Mouse (Mus musculus): ENCODE results near the gene Amotl2. TPM values are rescaled to one million over a fixed set of nuclear protein-coding genes. Genes with fewer than 3 reads are reported as not detected.

Gene Amotl2
- polyA plus RNA-seq (2012; rRNA removed): 23.1 and 24.4 TPM in 2 replicates

DNA sequence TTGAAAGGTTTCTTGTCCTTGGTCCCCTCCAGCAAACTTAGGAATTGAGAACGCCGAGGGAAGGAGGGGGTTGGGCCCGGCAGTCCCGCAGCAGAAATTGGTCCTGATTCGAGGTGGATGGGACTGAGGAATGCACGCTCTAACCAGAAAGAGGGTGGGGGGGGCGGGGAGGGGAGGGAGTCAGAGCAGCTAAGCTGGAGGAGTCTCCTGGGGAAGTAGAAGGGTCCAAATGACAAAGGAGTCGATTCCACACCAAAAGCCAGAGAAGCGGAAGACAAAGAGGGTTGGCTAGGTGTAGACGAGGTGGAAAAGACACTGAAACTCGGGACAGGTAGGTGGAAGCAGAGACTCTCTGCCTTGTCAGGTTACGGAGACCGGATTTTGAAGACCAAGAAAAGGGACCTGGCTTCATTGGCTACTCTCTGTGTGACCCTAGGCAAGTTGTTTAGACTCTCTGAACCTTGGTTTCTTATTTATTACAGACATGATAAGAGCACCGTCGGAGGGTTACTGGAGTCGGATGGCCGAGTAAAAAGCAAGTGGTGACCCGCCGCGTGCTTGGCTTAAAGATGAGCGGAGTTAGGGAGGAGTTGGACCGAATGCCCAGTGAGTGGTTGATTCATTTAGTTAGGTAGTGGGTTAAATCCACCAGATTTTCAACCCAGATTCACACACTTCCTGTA, at the start of gene Amotl2:
Gene Amotl2 (plus strand): TSS at position 192 of the 683 bp plus-strand sequence.
- no peak for DNase-seq
- no peaks in the 10 kb centered on the region for H3K27me3 ChIP-seq (ENCODE audit: control insufficient read depth, insufficient read depth, low read length)
- peaks cover 16% of the 10 kb centered on the region for H3K4me1 ChIP-seq (ENCODE audit: control insufficient read depth, insufficient read depth, low read length)
- TF ChIP-seq CTCF (IDR thresholded peaks at IDR 0.05; ENCODE audit: borderline replicate concordance, insufficient read depth, low read depth, low read length): no peak
- no peak for TF ChIP-seq POLR2A (IDR thresholded peaks at IDR 0.05; ENCODE audit: borderline replicate concordance, insufficient read depth, low read length)
- 43% methylated on average over 22 of the region's 22 CpGs for WGBS
- H3K27ac ChIP-seq (ENCODE audit: insufficient read depth, low read length): peak within 1 kb of the TSS; percentile 92; the same call in 1 of the 2 replicates
- H3K4me3 ChIP-seq (replicated peaks; ENCODE audit: insufficient read depth, low read depth, low read length): peak within 1 kb of the TSS; percentile 89

DNA sequence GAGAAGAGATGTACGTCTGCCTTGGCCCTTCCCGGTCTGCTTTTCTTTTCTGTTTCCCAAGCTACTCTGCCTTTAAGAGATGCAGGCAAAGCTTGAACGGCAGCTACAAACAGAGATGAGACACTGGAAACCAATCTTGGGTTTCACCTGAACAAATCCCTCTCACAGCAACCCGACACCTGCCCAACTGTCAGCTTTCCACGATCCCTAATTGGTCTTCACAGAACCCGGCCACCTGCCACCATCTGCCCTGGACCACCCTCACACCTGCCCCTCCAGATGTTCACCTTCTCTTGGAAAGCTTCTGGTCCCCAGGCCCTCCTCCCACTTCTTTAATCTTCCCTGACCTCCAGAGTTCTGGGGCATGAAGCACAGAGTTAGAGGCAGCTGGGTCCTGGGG, 48.4 kb upstream of the Amotl2 start:
- Histone ChIP-seq H3K4me1 (ENCODE audit: control insufficient read depth, insufficient read depth, low read length) (no peaks in the 10 kb centered on the region), H3K4me3 (replicated peaks; ENCODE audit: insufficient read depth, low read depth, low read length) (no peak overlapping the region), H3K27me3 (ENCODE audit: control insufficient read depth, insufficient read depth, low read length) (no peaks in the 10 kb centered on the region), H3K27ac (ENCODE audit: insufficient read depth, low read length) (no peak overlapping the region)
- WGBS: 40% methylated on average over 6 of the region's 6 CpGs
- TF ChIP-seq CTCF (IDR thresholded peaks at IDR 0.05; ENCODE audit: borderline replicate concordance, insufficient read depth, low read depth, low read length) (no peak), POLR2A (IDR thresholded peaks at IDR 0.05; ENCODE audit: borderline replicate concordance, insufficient read depth, low read length) (no peak)
- no peak for DNase-seq

DNA sequence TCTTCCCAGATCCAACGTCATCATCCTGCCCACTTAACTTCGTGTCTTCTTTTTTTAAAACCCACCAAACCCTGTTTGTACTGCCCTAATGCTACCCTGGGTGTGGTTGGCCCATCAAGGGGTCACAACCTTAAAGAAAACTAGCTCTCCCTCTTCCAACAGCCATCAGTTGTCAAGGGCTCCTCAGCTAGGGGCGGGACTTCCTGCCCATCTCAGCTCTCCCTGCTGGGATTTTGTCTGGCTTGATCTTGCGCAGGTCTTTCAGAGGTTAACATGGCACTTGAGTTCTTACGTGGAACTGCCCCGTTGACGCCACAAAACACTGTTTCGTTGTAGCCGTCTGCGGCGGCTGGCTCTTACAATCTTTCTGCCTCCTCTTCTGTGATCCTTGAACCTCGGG, 47.6 kb upstream of the Amotl2 start:
- H3K27me3 ChIP-seq (ENCODE audit: control insufficient read depth, insufficient read depth, low read length): no peaks in the 10 kb centered on the region
- 93% methylated on average over 12 of the region's 12 CpGs for WGBS
- H3K27ac ChIP-seq (ENCODE audit: insufficient read depth, low read length): no peak overlapping the region
- TF ChIP-seq CTCF (IDR thresholded peaks at IDR 0.05; ENCODE audit: borderline replicate concordance, insufficient read depth, low read depth, low read length) (no peak), POLR2A (IDR thresholded peaks at IDR 0.05; ENCODE audit: borderline replicate concordance, insufficient read depth, low read length) (no peak)
- no peak for DNase-seq
- H3K4me3 ChIP-seq (replicated peaks; ENCODE audit: insufficient read depth, low read depth, low read length): no peak overlapping the region
- H3K4me1 ChIP-seq (ENCODE audit: control insufficient read depth, insufficient read depth, low read length): no peaks in the 10 kb centered on the region

DNA sequence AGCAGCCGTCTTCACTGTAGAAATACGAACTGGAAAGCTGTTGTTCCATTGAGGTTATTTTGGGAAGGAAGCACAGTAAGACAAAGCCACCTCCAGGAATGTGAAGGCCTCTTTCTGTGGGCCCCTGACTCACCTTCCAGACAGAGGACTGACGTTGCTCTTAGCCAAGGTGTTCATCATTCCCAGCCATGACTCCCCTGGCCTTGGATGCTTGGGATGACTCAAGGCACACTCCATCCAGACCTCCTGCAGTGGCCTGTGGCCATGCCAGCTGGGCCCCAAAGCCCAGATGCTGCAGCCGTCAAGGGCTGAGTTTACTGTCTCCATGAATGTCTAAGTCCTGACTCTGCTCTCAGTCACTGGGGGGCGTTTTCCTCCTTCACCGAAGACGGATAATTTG, 43.1 kb upstream of the Amotl2 start:
- Histone ChIP-seq H3K27ac (ENCODE audit: insufficient read depth, low read length) (no peak overlapping the region), H3K4me3 (replicated peaks; ENCODE audit: insufficient read depth, low read depth, low read length) (no peak overlapping the region), H3K27me3 (ENCODE audit: control insufficient read depth, insufficient read depth, low read length) (no peaks in the 10 kb centered on the region), H3K4me1 (ENCODE audit: control insufficient read depth, insufficient read depth, low read length) (no peaks in the 10 kb centered on the region)
- DNase-seq: no peak
- WGBS: 50% methylated on average over 7 of the region's 7 CpGs
- TF ChIP-seq POLR2A (IDR thresholded peaks at IDR 0.05; ENCODE audit: borderline replicate concordance, insufficient read depth, low read length) (no peak), CTCF (IDR thresholded peaks at IDR 0.05; ENCODE audit: borderline replicate concordance, insufficient read depth, low read depth, low read length) (no peak)

DNA sequence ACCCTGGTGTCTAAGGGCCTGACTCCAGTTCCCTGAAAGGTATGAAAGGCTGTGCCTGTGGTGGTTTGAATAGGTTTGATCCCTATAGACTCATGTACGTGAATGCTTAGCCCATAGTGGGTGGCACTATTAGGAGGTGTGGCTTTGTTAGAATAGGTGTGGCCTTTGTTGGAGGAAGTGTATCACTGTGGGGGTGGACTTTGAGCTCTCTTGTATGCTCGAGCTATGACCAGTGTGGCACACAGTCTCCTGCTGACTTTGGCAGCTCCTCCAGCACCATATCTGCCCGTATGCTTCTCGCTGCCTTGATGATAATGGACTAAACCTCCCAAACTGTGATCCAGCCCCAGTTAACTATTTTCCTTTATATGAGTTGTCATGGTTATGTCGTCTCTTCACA, 40.5 kb upstream of the Amotl2 start:
- no peak overlapping the region for H3K4me3 ChIP-seq (replicated peaks; ENCODE audit: insufficient read depth, low read depth, low read length)
- H3K27me3 ChIP-seq (ENCODE audit: control insufficient read depth, insufficient read depth, low read length): no peaks in the 10 kb centered on the region
- H3K27ac ChIP-seq (ENCODE audit: insufficient read depth, low read length): no peak overlapping the region
- no peak for DNase-seq
- TF ChIP-seq CTCF (IDR thresholded peaks at IDR 0.05; ENCODE audit: borderline replicate concordance, insufficient read depth, low read depth, low read length): no peak
- TF ChIP-seq POLR2A (IDR thresholded peaks at IDR 0.05; ENCODE audit: borderline replicate concordance, insufficient read depth, low read length): no peak
- WGBS: 80% methylated on average over 5 of the region's 5 CpGs
- H3K4me1 ChIP-seq (ENCODE audit: control insufficient read depth, insufficient read depth, low read length): no peaks in the 10 kb centered on the region

DNA sequence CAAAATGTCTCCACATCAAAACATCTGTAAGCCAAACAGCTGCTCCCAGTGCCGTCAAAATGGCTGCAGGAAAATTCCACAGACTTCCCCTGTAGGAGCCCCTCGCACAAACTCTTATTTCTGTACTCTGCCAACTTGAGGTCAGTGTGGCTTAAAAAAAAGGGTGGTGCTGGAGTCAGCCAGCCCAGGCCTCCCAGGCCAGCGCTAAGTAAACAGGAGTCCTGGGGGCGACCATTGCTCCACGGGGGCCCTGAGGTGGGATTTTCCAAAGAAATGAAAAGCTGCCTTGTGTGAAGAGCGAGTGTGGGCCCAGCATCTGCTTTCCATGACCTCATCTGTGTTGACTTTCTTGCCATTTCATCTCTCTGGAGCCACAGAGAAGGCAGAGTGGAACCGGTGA, 35.0 kb upstream of the Amotl2 start:
- Histone ChIP-seq H3K4me3 (replicated peaks; ENCODE audit: insufficient read depth, low read depth, low read length) (no peak overlapping the region), H3K27ac (ENCODE audit: insufficient read depth, low read length) (no peak overlapping the region), H3K27me3 (ENCODE audit: control insufficient read depth, insufficient read depth, low read length) (no peaks in the 10 kb centered on the region), H3K4me1 (ENCODE audit: control insufficient read depth, insufficient read depth, low read length) (no peaks in the 10 kb centered on the region)
- DNase-seq: no peak
- TF ChIP-seq POLR2A (IDR thresholded peaks at IDR 0.05; ENCODE audit: borderline replicate concordance, insufficient read depth, low read length): no peak
- no peak for TF ChIP-seq CTCF (IDR thresholded peaks at IDR 0.05; ENCODE audit: borderline replicate concordance, insufficient read depth, low read depth, low read length)
- 66% methylated on average over 7 of the region's 7 CpGs for WGBS

DNA sequence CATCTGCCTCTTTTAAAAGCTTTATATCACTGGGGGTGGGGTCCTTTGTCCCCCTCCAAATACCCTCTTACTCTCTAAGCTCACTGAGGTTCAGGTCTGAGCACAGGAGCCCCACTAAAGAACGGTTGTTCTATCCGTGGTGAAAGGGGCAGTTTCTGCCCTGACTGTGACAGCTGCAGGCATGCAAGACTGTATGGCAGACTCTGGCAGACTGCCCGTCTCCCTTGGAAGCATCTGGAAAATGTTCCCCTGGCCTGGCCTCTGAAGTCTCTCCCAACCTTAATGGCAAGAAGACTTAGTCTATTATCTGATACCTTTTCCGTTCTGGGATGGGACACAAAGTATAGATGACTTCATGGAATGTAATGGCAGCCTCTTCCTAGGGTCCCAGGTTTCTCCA, 28.5 kb upstream of the Amotl2 start:
- TF ChIP-seq POLR2A (IDR thresholded peaks at IDR 0.05; ENCODE audit: borderline replicate concordance, insufficient read depth, low read length) (no peak), CTCF (IDR thresholded peaks at IDR 0.05; ENCODE audit: borderline replicate concordance, insufficient read depth, low read depth, low read length) (no peak)

DNA sequence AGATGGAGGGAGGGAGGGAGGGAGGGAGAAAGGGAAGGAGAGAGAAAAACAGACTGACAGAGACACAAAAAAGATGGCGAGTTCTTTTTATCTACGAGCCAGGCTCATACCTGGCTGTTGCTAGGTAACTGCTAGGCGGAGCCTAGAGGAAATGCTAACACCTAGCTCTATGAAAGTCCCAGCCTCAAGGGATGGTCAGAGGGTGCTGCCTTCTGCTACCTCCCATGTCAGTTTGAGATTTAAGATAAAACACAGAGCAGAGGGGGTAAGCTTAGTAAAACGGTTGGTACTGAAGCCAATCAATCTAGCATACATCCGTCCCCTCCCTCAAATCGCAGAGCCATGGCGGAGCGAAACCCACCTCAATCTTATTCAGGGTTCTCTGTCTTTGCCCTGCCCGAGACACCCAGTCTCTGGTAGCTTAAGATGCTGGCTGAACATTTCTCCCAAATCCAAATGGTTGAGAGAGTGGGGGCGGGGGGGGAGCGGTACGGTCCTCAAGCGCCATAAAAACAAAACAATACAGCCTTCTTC, 27.0 kb upstream of the Amotl2 start:
- H3K4me1 ChIP-seq (ENCODE audit: control insufficient read depth, insufficient read depth, low read length): no peaks in the 10 kb centered on the region; the same call in 1 of the 2 replicates
- no peak for TF ChIP-seq CTCF (IDR thresholded peaks at IDR 0.05; ENCODE audit: borderline replicate concordance, insufficient read depth, low read depth, low read length)
- no peak for TF ChIP-seq POLR2A (IDR thresholded peaks at IDR 0.05; ENCODE audit: borderline replicate concordance, insufficient read depth, low read length)
- H3K4me3 ChIP-seq (replicated peaks; ENCODE audit: insufficient read depth, low read depth, low read length): peak overlapping the region; percentile 79
- 2% methylated on average over 13 of the region's 13 CpGs for WGBS
- peak overlapping the region; percentile 53 for H3K27ac ChIP-seq (ENCODE audit: insufficient read depth, low read length)
- no peaks in the 10 kb centered on the region for H3K27me3 ChIP-seq (ENCODE audit: control insufficient read depth, insufficient read depth, low read length)
- DNase-seq: peak in 1 of 2 experiments; percentile 44

More for the DNA sequence above, 28.5 kb upstream of the Amotl2 start:
- Histone ChIP-seq H3K27ac (ENCODE audit: insufficient read depth, low read length) (no peak overlapping the region), H3K27me3 (ENCODE audit: control insufficient read depth, insufficient read depth, low read length) (no peaks in the 10 kb centered on the region), H3K4me1 (ENCODE audit: control insufficient read depth, insufficient read depth, low read length) (no peaks in the 10 kb centered on the region; the same call in 1 of the 2 replicates), H3K4me3 (replicated peaks; ENCODE audit: insufficient read depth, low read depth, low read length) (no peak overlapping the region)
- DNase-seq: no peak
- 60% methylated on average over 4 of the region's 4 CpGs for WGBS

Data from cerebellum, adult 2 months (tissue).